Mouse (Mus musculus): Measurements from ENCODE around the gene Tha1. TPM values are rescaled to one million over a fixed set of nuclear protein-coding genes. Genes with fewer than 3 reads are reported as not detected.
"Not testable (repeated sequence)": the region's sequence is repeated elsewhere in the genome, so short reads cannot be mapped to it uniquely, and the experiment has no call there.

The Tha1 gene
- polyA plus RNA-seq, 1 experiment from 2014 or later: 5.5 TPM

- peaks cover 44% of the 10 kb centered on the region for H3K4me1 ChIP-seq (replicated peaks)
- 91% methylated on average over 4 of the region's 6 CpGs for WGBS
- not testable (repeated sequence) for H3K27ac ChIP-seq; H3K36me3 ChIP-seq; H3K4me2 ChIP-seq; H3K9ac ChIP-seq; H3K9me3 ChIP-seq (replicated peaks); ATAC-seq (replicated peaks; ENCODE audit: insufficient number of reproducible peaks, insufficient read depth, low FRiP score, low read depth); H3K4me3 ChIP-seq; H3K27me3 ChIP-seq
Observed at GRCm38 (mm10) chr11:117833509-117833908, 39.8 kb downstream of the Tha1 start.

- 24% methylated on average over 28 of the region's 28 CpGs for WGBS
- H3K9me3 ChIP-seq (replicated peaks): no peaks in the 10 kb centered on the region
- peaks cover 50% of the 10 kb centered on the region for H3K4me1 ChIP-seq (replicated peaks)
- no peaks in the 10 kb centered on the region for H3K27me3 ChIP-seq
- H3K4me3 ChIP-seq: peak overlapping the region; percentile 27
- no peak overlapping the region for H3K9ac ChIP-seq
- no peak overlapping the region for H3K27ac ChIP-seq
- H3K36me3 ChIP-seq: no peaks in the 10 kb centered on the region
- no peak; the same call in 1 of the 2 replicates for ATAC-seq (replicated peaks; ENCODE audit: insufficient number of reproducible peaks, insufficient read depth, low FRiP score, low read depth)
- peak overlapping the region; percentile 50 for H3K4me2 ChIP-seq
Observed at GRCm38 (mm10) chr11:117832086-117832969, 41.0 kb downstream of the Tha1 start.

GRCm38 (mm10) chr11:117830401-117830800 lies 42.9 kb downstream of the Tha1 start:
- Histone ChIP-seq H3K27me3 (no peaks in the 10 kb centered on the region), H3K36me3 (no peaks in the 10 kb centered on the region), H3K4me1 (replicated peaks) (peaks cover 64% of the 10 kb centered on the region), H3K27ac (peak overlapping the region; percentile 95), H3K9me3 (replicated peaks) (no peaks in the 10 kb centered on the region), H3K4me2 (no peak overlapping the region), H3K4me3 (no peak overlapping the region), H3K9ac (0 out of 2 replicates have a peak overlapping the region, but pooled peaks have one; percentile 1)
- ATAC-seq (replicated peaks; ENCODE audit: insufficient number of reproducible peaks, insufficient read depth, low FRiP score, low read depth): no peak
- WGBS: 56% methylated on average over 9 of the region's 9 CpGs

GRCm38 (mm10) chr11:117829671-117830215 lies 43.5 kb downstream of the Tha1 start:
- H3K9ac ChIP-seq: 0 out of 2 replicates have a peak overlapping the region, but pooled peaks have one; percentile 1
- H3K9me3 ChIP-seq (replicated peaks): no peaks in the 10 kb centered on the region
- H3K4me3 ChIP-seq: no peak overlapping the region
- no peaks in the 10 kb centered on the region for H3K27me3 ChIP-seq
- 44% methylated on average over 2 of the region's 2 CpGs for WGBS
- peak overlapping the region; percentile 92; the same call in 1 of the 2 replicates for H3K4me2 ChIP-seq
- H3K4me1 ChIP-seq (replicated peaks): peaks cover 70% of the 10 kb centered on the region
- peak overlapping the region; percentile 95 for H3K27ac ChIP-seq
- ATAC-seq (replicated peaks; ENCODE audit: insufficient number of reproducible peaks, insufficient read depth, low FRiP score, low read depth): no peak
- no peaks in the 10 kb centered on the region for H3K36me3 ChIP-seq

- WGBS: 26% methylated on average over 9 of the region's 9 CpGs
- no peaks in the 10 kb centered on the region for H3K9me3 ChIP-seq (replicated peaks)
- H3K4me3 ChIP-seq: no peak overlapping the region
- peak overlapping the region; percentile 92 for H3K4me2 ChIP-seq
- H3K27me3 ChIP-seq: no peaks in the 10 kb centered on the region
- no peaks in the 10 kb centered on the region for H3K36me3 ChIP-seq
- H3K4me1 ChIP-seq (replicated peaks): peaks cover 76% of the 10 kb centered on the region
- H3K27ac ChIP-seq: peak overlapping the region; percentile 95
- ATAC-seq (replicated peaks; ENCODE audit: insufficient number of reproducible peaks, insufficient read depth, low FRiP score, low read depth): 0 out of 2 replicates have a peak, but pooled peaks have one; percentile 30
- peak overlapping the region; percentile 12 for H3K9ac ChIP-seq
Observed at GRCm38 (mm10) chr11:117828888-117829604, 44.2 kb downstream of the Tha1 start.

- Histone ChIP-seq H3K27me3 (no peaks in the 10 kb centered on the region), H3K9me3 (replicated peaks) (no peaks in the 10 kb centered on the region), H3K9ac (peak overlapping the region; percentile 41), H3K4me2 (peak overlapping the region; percentile 92), H3K36me3 (no peaks in the 10 kb centered on the region), H3K4me1 (replicated peaks) (peaks cover 83% of the 10 kb centered on the region), H3K4me3 (peak overlapping the region; percentile 18), H3K27ac (peak overlapping the region; percentile 95)
- peak; percentile 27; the same call in 1 of the 2 replicates for ATAC-seq (replicated peaks; ENCODE audit: insufficient number of reproducible peaks, insufficient read depth, low FRiP score, low read depth)
- WGBS: 43% methylated on average over 18 of the region's 18 CpGs
Observed at GRCm38 (mm10) chr11:117828149-117828887, 45.0 kb downstream of the Tha1 start.

GRCm38 (mm10) chr11:117827386-117827785 lies 45.9 kb downstream of the Tha1 start:
- H3K4me3 ChIP-seq: peak overlapping the region; percentile 18; the same call in 1 of the 2 replicates
- H3K9ac ChIP-seq: peak overlapping the region; percentile 41
- peaks cover 89% of the 10 kb centered on the region for H3K4me1 ChIP-seq (replicated peaks)
- H3K27me3 ChIP-seq: no peaks in the 10 kb centered on the region
- WGBS: 49% methylated on average over 3 of the region's 3 CpGs
- peak overlapping the region; percentile 95 for H3K27ac ChIP-seq
- peak overlapping the region; percentile 92 for H3K4me2 ChIP-seq
- H3K9me3 ChIP-seq (replicated peaks): no peaks in the 10 kb centered on the region
- peaks cover 3% of the 10 kb centered on the region; the same call in 1 of the 2 replicates for H3K36me3 ChIP-seq
- no peak for ATAC-seq (replicated peaks; ENCODE audit: insufficient number of reproducible peaks, insufficient read depth, low FRiP score, low read depth)

- ATAC-seq (replicated peaks; ENCODE audit: insufficient number of reproducible peaks, insufficient read depth, low FRiP score, low read depth): no peak
- 64% methylated on average over 8 of the region's 8 CpGs for WGBS
- no peak overlapping the region for H3K9ac ChIP-seq
Observed at GRCm38 (mm10) chr11:117826916-117827315, 46.4 kb downstream of the Tha1 start.

GRCm38 (mm10) chr11:117826164-117826563 lies 47.1 kb downstream of the Tha1 start:
- Histone ChIP-seq H3K4me1 (replicated peaks) (peaks cover 93% of the 10 kb centered on the region), H3K27ac (peak overlapping the region; percentile 95), H3K36me3 (peaks cover 15% of the 10 kb centered on the region; the same call in 1 of the 2 replicates), H3K9me3 (replicated peaks) (no peaks in the 10 kb centered on the region), H3K27me3 (no peaks in the 10 kb centered on the region), H3K9ac (peak overlapping the region; percentile 73), H3K4me2 (peak overlapping the region; percentile 92), H3K4me3 (peak overlapping the region; percentile 65)
- ATAC-seq (replicated peaks; ENCODE audit: insufficient number of reproducible peaks, insufficient read depth, low FRiP score, low read depth): no peak
- WGBS: 11% methylated on average over 5 of the region's 5 CpGs

More at GRCm38 (mm10) chr11:117826916-117827315, 46.4 kb downstream of the Tha1 start:
- Histone ChIP-seq H3K4me2 (peak overlapping the region; percentile 92), H3K4me1 (replicated peaks) (peaks cover 89% of the 10 kb centered on the region), H3K4me3 (no peak overlapping the region), H3K36me3 (peaks cover 8% of the 10 kb centered on the region; the same call in 1 of the 2 replicates), H3K27ac (peak overlapping the region; percentile 95), H3K27me3 (no peaks in the 10 kb centered on the region), H3K9me3 (replicated peaks) (no peaks in the 10 kb centered on the region)

GRCm38 (mm10) chr11:117825333-117826101 lies 47.8 kb downstream of the Tha1 start, which contains the start of the genes Afmid and Tk1:
Afmid (plus strand) TSS chr11:117825924.
Tk1 (minus strand) TSS chr11:117826092.
- ATAC-seq (replicated peaks; ENCODE audit: insufficient number of reproducible peaks, insufficient read depth, low FRiP score, low read depth): peak; percentile 19; the same call in 1 of the 2 replicates
- under 1% methylated on average over 34 of the region's 34 CpGs for WGBS

More at GRCm38 (mm10) chr11:117825333-117826101, 47.8 kb downstream of the Tha1 start, which contains the start of the genes Afmid and Tk1:
- Histone ChIP-seq H3K4me2 (peak within 1 kb of the TSS; percentile 92), H3K27me3 (no peaks in the 10 kb centered on the region), H3K4me1 (replicated peaks) (peaks cover 87% of the 10 kb centered on the region), H3K4me3 (peak within 1 kb of the TSS; percentile 65), H3K9ac (peak within 1 kb of the TSS; percentile 73), H3K9me3 (replicated peaks) (no peaks in the 10 kb centered on the region), H3K36me3 (peaks cover 21% of the 10 kb centered on the region), H3K27ac (peak within 1 kb of the TSS; percentile 95)
